Comparison of ENCODE assay signal across 18 mouse cellular contexts in genomic region chr4:138968772-138969556, GRCm38 (mm10). TPM values are rescaled to one million over a fixed set of nuclear protein-coding genes. Genes with fewer than 3 reads are reported as not detected.
DNase-seq lines count a peak whose midpoint lies in the region; ATAC-seq and TF ChIP-seq lines count a peak whose summit lies in the region.
"Had no signal": no experiment of that assay in that cellular context is flagged by ENCODE, and none has a peak within 500 bp of the region (broad histone marks: within the 10 kb centered on the region; RNA-seq: fewer than 3 reads in every experiment).

No protein-coding gene starts in this region.

- no peak overlapping the region for H3K4me2 ChIP-seq in liver, embryonic 11.5 days
- H3K4me2 ChIP-seq in kidney, embryonic 15.5 days, result peak overlapping the region; percentile 36; the same call in 1 of the 2 replicates
- H3K4me2 ChIP-seq: limb, embryonic 13.5 days had no signal

- H3K4me1 ChIP-seq in liver, adult 2 months (ENCODE audit: control insufficient read depth, insufficient read depth, low read length), result peaks cover 30% of the 10 kb centered on the region
- peaks cover 9% of the 10 kb centered on the region for H3K4me1 ChIP-seq in liver, embryonic 11.5 days (replicated peaks; ENCODE audit: control insufficient read depth, insufficient read depth, low read length)
- peaks cover 48% of the 10 kb centered on the region for H3K4me1 ChIP-seq in kidney, embryonic 15.5 days

- no peak for TF ChIP-seq POLR2A in liver, adult 2 months (IDR thresholded peaks at IDR 0.05; ENCODE audit: extremely low read depth, insufficient read depth, low read length)

- peak overlapping the region; percentile 81 for H3K27ac ChIP-seq in liver, adult 2 months (replicated peaks; ENCODE audit: insufficient read depth, low read depth, low read length)
- H3K27ac ChIP-seq in liver, embryonic 11.5 days (ENCODE audit: low read depth, low read length), result no peak overlapping the region
- 0 out of 2 replicates have a peak overlapping the region, but pooled peaks have one; percentile 7 for H3K27ac ChIP-seq in kidney, embryonic 15.5 days
- H3K27ac ChIP-seq in macrophage, result peak overlapping the region; percentile 51
- H3K27ac ChIP-seq: embryonic facial prominence, embryonic 10.5 days; hindbrain, postnatal 0 days; limb, embryonic 13.5 days; midbrain, embryonic 10.5 days had no signal

- ATAC-seq in liver, embryonic 11.5 days (replicated peaks; ENCODE audit: low FRiP score), result no peak
- peak; percentile 57 for ATAC-seq in granulocyte monocyte progenitor cell, adult 5-6 weeks (replicated peaks; ENCODE audit: poor library complexity, severe bottlenecking)
- no peak for ATAC-seq in kidney, embryonic 15.5 days (replicated peaks; ENCODE audit: low FRiP score)
- ATAC-seq: hindbrain, postnatal 0 days had no signal

- no peaks in the 10 kb centered on the region for H3K9me3 ChIP-seq in liver, embryonic 11.5 days (ENCODE audit: control insufficient read depth, low read length)
- no peaks in the 10 kb centered on the region for H3K9me3 ChIP-seq in kidney, embryonic 15.5 days (replicated peaks)
- H3K9me3 ChIP-seq: embryonic facial prominence, embryonic 10.5 days; limb, embryonic 13.5 days; midbrain, embryonic 10.5 days had no signal

- DNase-seq in liver, adult 2 months (ENCODE audit: extremely low read depth, low read depth, low spot score), result peak; percentile 97
- DNase-seq in liver, embryonic 11.5 days (ENCODE audit: low spot score), result no peak
- DNase-seq in urinary bladder, postnatal 10 days (ENCODE audit: low spot score), result no peak
- no peak for DNase-seq in testis, postnatal 14 days (ENCODE audit: low spot score)
- no peak for DNase-seq in cerebellum, postnatal 36 days
- DNase-seq: B cell, adult 2 months; cerebellum, adult 9-10 months; thymus, postnatal 4 days had no signal

- no peaks in the 10 kb centered on the region for H3K27me3 ChIP-seq in liver, adult 2 months (ENCODE audit: control insufficient read depth, insufficient read depth, low read length)
- no peaks in the 10 kb centered on the region for H3K27me3 ChIP-seq in liver, embryonic 11.5 days (replicated peaks; ENCODE audit: control insufficient read depth, insufficient read depth, low read length)
- H3K27me3 ChIP-seq in kidney, embryonic 15.5 days, result no peaks in the 10 kb centered on the region
- H3K27me3 ChIP-seq: limb, embryonic 13.5 days had no signal

- WGBS in liver, adult 2 months, result 25% methylated on average over 16 of the region's 16 CpGs
- 41% methylated on average over 16 of the region's 16 CpGs for WGBS in liver, embryonic 11.5 days
- WGBS in kidney, embryonic 15.5 days, result 45% methylated on average over 16 of the region's 16 CpGs
- 65% methylated on average over 12 of the region's 16 CpGs for WGBS in macrophage (ENCODE audit: missing documents)

- no peak for TF ChIP-seq CTCF in liver, adult 2 months (IDR thresholded peaks at IDR 0.05; ENCODE audit: low read depth, low read length)

- H3K9ac ChIP-seq in liver, adult 2 months (ENCODE audit: low read depth, low read length), result peak overlapping the region; percentile 64; the same call in 1 of the 2 replicates
- H3K9ac ChIP-seq in liver, embryonic 11.5 days (ENCODE audit: low read depth, low read length), result no peak overlapping the region
- no peak overlapping the region for H3K9ac ChIP-seq in kidney, embryonic 15.5 days
- H3K9ac ChIP-seq: limb, embryonic 13.5 days had no signal

- H3K4me3 ChIP-seq in liver, adult 2 months (ENCODE audit: insufficient read depth, low read depth, low read length), result peak overlapping the region; percentile 31
- H3K4me3 ChIP-seq in liver, embryonic 11.5 days (ENCODE audit: low read depth, low read length), result no peak overlapping the region
- H3K4me3 ChIP-seq in kidney, embryonic 15.5 days (replicated peaks), result no peak overlapping the region
- H3K4me3 ChIP-seq in macrophage (ENCODE audit: inconsistent target), result no peak overlapping the region
- H3K4me3 ChIP-seq: embryonic facial prominence, embryonic 10.5 days; limb, embryonic 13.5 days; midbrain, embryonic 10.5 days had no signal

- H3K36me3 ChIP-seq in liver, adult 2 months (ENCODE audit: control insufficient read depth, insufficient read depth, low read length), result no peaks in the 10 kb centered on the region
- H3K36me3 ChIP-seq in liver, embryonic 11.5 days (ENCODE audit: control insufficient read depth, insufficient read depth, low read length), result no peaks in the 10 kb centered on the region
- H3K36me3 ChIP-seq in kidney, embryonic 15.5 days, result no peaks in the 10 kb centered on the region
- no peaks in the 10 kb centered on the region for H3K36me3 ChIP-seq in macrophage (ENCODE audit: inconsistent target)
- H3K36me3 ChIP-seq: embryonic facial prominence, embryonic 10.5 days; limb, embryonic 13.5 days; midbrain, embryonic 10.5 days had no signal

- H3K79me2 ChIP-seq in liver, adult 2 months (ENCODE audit: control insufficient read depth, insufficient read depth, low read length), result no peaks in the 10 kb centered on the region
- no peaks in the 10 kb centered on the region for H3K79me2 ChIP-seq in macrophage (ENCODE audit: inconsistent target)

RNA-seq across cellular contexts. Expression of gene Rnf186, which starts 2.1 kb away (rescaled TPM):
- 5.5 and 13.4 TPM in 2 replicates for total RNA-seq in liver, adult 2 months (2014; rRNA removed)
- 24.5 and 25.8 TPM in 2 replicates for polyA plus RNA-seq in liver, adult 2 months (2012; rRNA removed)
- polyA plus RNA-seq in liver, embryonic 11.5 days (2014; fragmentation: Nextera tagmentation; extraction: Ambion mirVana), result not detected in 2 replicates
- total RNA-seq in granulocyte monocyte progenitor cell, adult 5-6 weeks (2014; fragmentation: Nextera tagmentation), result not detected in 2 replicates
- not detected in 2 replicates for total RNA-seq in granulocyte monocyte progenitor cell, adult 5-6 weeks (2017)
- 6.3 and 8.2 TPM in 2 replicates for polyA plus RNA-seq in kidney, embryonic 15.5 days (2015; fragmentation: Nextera tagmentation; extraction: Ambion mirVana)
- not detected for total RNA-seq in macrophage (2018; cell fraction: chromatin; rRNA removed)
- total RNA-seq in macrophage (2018; cell fraction: cytosol; rRNA removed), result not detected
- total RNA-seq in macrophage (2018; cell fraction: nucleus; rRNA removed), result not detected
- polyA plus RNA-seq in macrophage (2018), result not detected in 3 replicates
- total RNA-seq: hindbrain, postnatal 0 days; layer of hippocampus, postnatal 25 days had no signal
- polyA plus RNA-seq: embryonic facial prominence, embryonic 10.5 days; frontal cortex, adult 2 months; heart, postnatal 0 days; hindbrain, postnatal 0 days; midbrain, embryonic 10.5 days had no signal

RNA-seq across cellular contexts. Expression of gene Tmco4, which starts 3.7 kb away (rescaled TPM):
- 10.2 and 12.6 TPM in 2 replicates for total RNA-seq in liver, adult 2 months (2014; rRNA removed)
- polyA plus RNA-seq in liver, adult 2 months (2012; rRNA removed), result 14.6 and 15.3 TPM in 2 replicates
- polyA plus RNA-seq in liver, embryonic 11.5 days (2014; fragmentation: Nextera tagmentation; extraction: Ambion mirVana), result 1.5 and 1.9 TPM in 2 replicates
- 18.3 and 18.6 TPM in 2 replicates for total RNA-seq in granulocyte monocyte progenitor cell, adult 5-6 weeks (2014; fragmentation: Nextera tagmentation)
- 13.2 and 21.2 TPM in 2 replicates for total RNA-seq in granulocyte monocyte progenitor cell, adult 5-6 weeks (2017)
- 5.6 and 6.1 TPM in 2 replicates for polyA plus RNA-seq in kidney, embryonic 15.5 days (2015; fragmentation: Nextera tagmentation; extraction: Ambion mirVana)
- 10 to 100 TPM in 23 of 26 experiments, 1 to 10 TPM in 3; 7.1 to 69.1 (median 19.7) TPM for total RNA-seq in macrophage (2018; cell fraction: chromatin; rRNA removed)
- 10 to 100 TPM in 24 of 26 experiments, 1 to 10 TPM in 2; 8.5 to 18.1 (median 12.7) TPM for total RNA-seq in macrophage (2018; cell fraction: cytosol; rRNA removed)
- total RNA-seq in macrophage (2018; cell fraction: nucleus; rRNA removed), result 10 to 100 TPM in 22 of 26 experiments, 1 to 10 TPM in 4; 3.6 to 20.0 (median 13.6) TPM
- polyA plus RNA-seq in macrophage (2018), result 8.6 to 10.1 TPM (median 8.7 TPM) in 3 replicates

RNA-seq across cellular contexts. Expression of gene Otud3, which starts 55.2 kb away (rescaled TPM):
- total RNA-seq in liver, adult 2 months (2014; rRNA removed), result 4.1 and 5.6 TPM in 2 replicates
- 4.1 and 5.1 TPM in 2 replicates for polyA plus RNA-seq in liver, adult 2 months (2012; rRNA removed)
- polyA plus RNA-seq in liver, embryonic 11.5 days (2014; fragmentation: Nextera tagmentation; extraction: Ambion mirVana), result 3.0 and 3.8 TPM in 2 replicates
- total RNA-seq in granulocyte monocyte progenitor cell, adult 5-6 weeks (2014; fragmentation: Nextera tagmentation), result 3.8 and 5.7 TPM in 2 replicates
- 3.2 and 4.7 TPM in 2 replicates for total RNA-seq in granulocyte monocyte progenitor cell, adult 5-6 weeks (2017)
- 2.5 and 3.5 TPM in 2 replicates for polyA plus RNA-seq in kidney, embryonic 15.5 days (2015; fragmentation: Nextera tagmentation; extraction: Ambion mirVana)
- total RNA-seq in macrophage (2018; cell fraction: chromatin; rRNA removed), result 10 to 100 TPM in 6 of 26 experiments, 1 to 10 TPM in 20; 1.9 to 17.0 (median 8.4) TPM
- total RNA-seq in macrophage (2018; cell fraction: cytosol; rRNA removed), result 10 to 100 TPM in 7 of 26 experiments, 1 to 10 TPM in 19; 4.8 to 13.1 (median 7.5) TPM
- total RNA-seq in macrophage (2018; cell fraction: nucleus; rRNA removed), result 10 to 100 TPM in 3 of 26 experiments, 1 to 10 TPM in 23; 2.4 to 12.8 (median 6.4) TPM
- 6.9 to 12.3 TPM (median 7.4 TPM) in 3 replicates for polyA plus RNA-seq in macrophage (2018)
